Mouse (Mus musculus): ENCODE data around the gene Chst5. TPM values are rescaled to one million over a fixed set of nuclear protein-coding genes. Genes with fewer than 3 reads are reported as not detected.

The Chst5 gene
- polyA plus RNA-seq, 1 experiment = not detected

DNA sequence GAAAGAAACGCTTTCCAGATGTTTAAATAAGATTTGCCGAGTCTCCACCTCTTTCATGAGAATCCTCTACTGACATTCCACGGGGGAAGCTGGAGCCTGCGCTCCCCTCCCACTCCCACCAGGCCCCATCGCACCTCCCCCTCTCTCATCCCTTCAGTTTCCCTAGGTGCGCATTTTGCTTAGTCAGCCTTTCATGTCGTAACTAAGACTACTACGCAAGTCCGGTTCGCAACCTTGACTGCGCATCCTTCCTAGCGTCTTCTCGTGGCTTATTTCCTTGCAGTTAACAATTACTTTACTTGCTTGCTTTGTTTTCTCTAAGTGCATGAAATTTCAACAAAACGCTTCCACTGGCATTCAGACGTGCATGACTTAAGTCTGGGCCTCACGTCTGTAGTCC, 21.5 kb upstream of the Chst5 start:
- Histone ChIP-seq H3K4me1 (peaks cover 73% of the 10 kb centered on the region), H3K9me3 (no peaks in the 10 kb centered on the region), H3K36me3 (replicated peaks; ENCODE audit: low read length) (no peaks in the 10 kb centered on the region), H3K4me3 (replicated peaks) (no peak overlapping the region), H3K27me3 (replicated peaks) (no peaks in the 10 kb centered on the region)
- TF ChIP-seq FLI1 (IDR thresholded peaks at IDR 0.05; ENCODE audit: low read length) (no peak), GATA1 (IDR thresholded peaks at IDR 0.05; ENCODE audit: borderline replicate concordance, low read length) (no peak)

DNA sequence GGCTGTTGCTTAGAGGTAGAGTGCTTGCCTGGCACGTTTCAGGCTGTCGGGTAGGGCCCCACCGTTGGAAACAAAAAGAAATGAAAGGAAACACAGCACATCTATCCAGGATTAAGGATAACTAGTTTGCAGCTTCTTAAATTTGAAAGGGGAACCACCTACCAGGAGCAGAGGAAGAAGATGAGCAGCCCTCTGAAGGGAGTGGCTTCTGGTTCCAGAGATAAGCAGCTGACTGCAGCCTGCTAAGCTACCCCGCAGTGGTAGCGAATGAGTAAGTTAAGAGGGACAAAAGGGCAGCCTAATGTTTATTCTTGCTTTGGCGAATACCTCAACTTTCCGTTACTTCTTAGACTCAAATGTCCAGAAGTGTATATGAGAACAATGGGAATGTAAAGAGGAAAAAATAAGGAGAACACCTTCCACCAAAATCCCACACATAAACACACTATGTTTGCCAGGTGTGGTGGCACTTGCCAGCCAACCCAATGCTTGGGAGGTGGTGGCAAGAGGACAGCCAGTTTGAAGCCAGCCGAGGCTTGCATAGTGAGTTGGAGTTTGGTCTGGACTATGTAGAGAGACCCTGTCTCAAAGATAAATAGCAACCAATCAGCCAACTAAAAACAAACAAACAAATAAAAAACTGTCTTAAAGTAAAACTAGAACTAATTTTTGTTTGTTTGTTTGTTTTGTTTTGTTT, 19.5 kb upstream of the Chst5 start:
- Histone ChIP-seq H3K4me3 (replicated peaks) (peak overlapping the region; percentile 82), H3K36me3 (replicated peaks; ENCODE audit: low read length) (no peaks in the 10 kb centered on the region), H3K27me3 (replicated peaks) (no peaks in the 10 kb centered on the region), H3K4me1 (peaks cover 72% of the 10 kb centered on the region), H3K9me3 (no peaks in the 10 kb centered on the region)
- no peak for TF ChIP-seq FLI1 (IDR thresholded peaks at IDR 0.05; ENCODE audit: low read length)

DNA sequence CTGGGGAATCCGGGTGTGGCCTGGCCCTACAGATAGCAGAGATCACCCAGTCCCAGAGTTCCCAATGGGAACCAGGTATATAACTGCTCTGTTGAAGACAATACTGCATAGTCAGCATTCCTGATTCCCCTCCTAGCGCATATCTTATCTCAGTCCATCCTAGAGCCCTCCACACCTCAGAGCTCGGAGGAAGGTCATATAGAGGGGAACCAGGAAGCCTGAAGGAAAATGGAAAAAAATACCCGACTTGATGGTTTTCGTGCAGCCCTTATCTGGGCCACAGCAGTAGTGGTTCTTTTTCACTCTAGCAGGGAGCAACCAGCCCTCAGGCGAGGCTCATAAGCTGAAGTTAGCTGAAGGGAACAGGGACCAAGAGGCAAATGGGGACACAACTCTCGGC, 14.7 kb upstream of the Chst5 start:
- no peak overlapping the region for H3K4me3 ChIP-seq (replicated peaks)
- peaks cover 66% of the 10 kb centered on the region for H3K4me1 ChIP-seq
- H3K27me3 ChIP-seq (replicated peaks) = no peaks in the 10 kb centered on the region
- no peaks in the 10 kb centered on the region for H3K9me3 ChIP-seq
- H3K36me3 ChIP-seq (replicated peaks; ENCODE audit: low read length) = no peaks in the 10 kb centered on the region
- TF ChIP-seq GATA1 (IDR thresholded peaks at IDR 0.05; ENCODE audit: borderline replicate concordance, low read length) = no peak
- TF ChIP-seq FLI1 (IDR thresholded peaks at IDR 0.05; ENCODE audit: low read length) = no peak

DNA sequence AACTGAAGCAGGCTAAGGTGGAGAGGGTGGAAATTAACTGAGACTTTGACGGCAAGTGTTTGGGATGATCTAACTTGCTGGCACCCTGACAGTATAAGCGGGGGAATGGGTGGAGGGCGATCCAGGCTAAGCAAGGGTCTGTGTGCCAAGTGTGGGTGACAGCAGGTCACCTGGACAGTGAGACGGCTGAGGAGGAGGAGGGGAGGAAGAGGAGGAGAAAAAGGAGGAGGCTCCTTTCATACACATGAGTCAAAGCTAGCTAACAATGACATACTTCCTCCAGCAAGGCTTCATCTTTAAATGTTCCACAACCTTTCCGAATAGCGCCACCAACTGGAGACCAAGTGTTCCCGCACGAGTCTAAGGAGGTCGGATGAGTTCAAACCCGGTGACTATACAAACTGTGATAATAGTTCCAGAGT, 13.1 kb upstream of the Chst5 start:
- no peak for TF ChIP-seq FLI1 (IDR thresholded peaks at IDR 0.05; ENCODE audit: low read length)
- no peak for TF ChIP-seq GATA1 (IDR thresholded peaks at IDR 0.05; ENCODE audit: borderline replicate concordance, low read length)
- H3K36me3 ChIP-seq (replicated peaks; ENCODE audit: low read length) = peaks cover 3% of the 10 kb centered on the region
- H3K4me1 ChIP-seq = peaks cover 52% of the 10 kb centered on the region
- peaks cover 4% of the 10 kb centered on the region; the same call in 1 of the 2 replicates for H3K9me3 ChIP-seq
- peak overlapping the region; percentile 70 for H3K4me3 ChIP-seq (replicated peaks)
- no peaks in the 10 kb centered on the region for H3K27me3 ChIP-seq (replicated peaks)

- peaks cover 42% of the 10 kb centered on the region for H3K4me1 ChIP-seq
- H3K27me3 ChIP-seq (replicated peaks) = peaks cover 5% of the 10 kb centered on the region
- H3K4me3 ChIP-seq (replicated peaks) = no peak overlapping the region
- H3K36me3 ChIP-seq (replicated peaks; ENCODE audit: low read length) = peaks cover 6% of the 10 kb centered on the region
- TF ChIP-seq GATA1 (IDR thresholded peaks at IDR 0.05; ENCODE audit: borderline replicate concordance, low read length) (no peak), FLI1 (IDR thresholded peaks at IDR 0.05; ENCODE audit: low read length) (no peak)
- peaks cover 10% of the 10 kb centered on the region; the same call in 1 of the 2 replicates for H3K9me3 ChIP-seq
Observed at GRCm38 (mm10) chr8:111920971-111921370, 10.7 kb upstream of the Chst5 start.

GRCm38 (mm10) chr8:111919663-111920062, 9.4 kb upstream of the Chst5 start:
- Histone ChIP-seq H3K27me3 (replicated peaks) (peaks cover 14% of the 10 kb centered on the region), H3K4me3 (replicated peaks) (no peak overlapping the region), H3K36me3 (replicated peaks; ENCODE audit: low read length) (peaks cover 6% of the 10 kb centered on the region), H3K9me3 (peaks cover 10% of the 10 kb centered on the region; the same call in 1 of the 2 replicates), H3K4me1 (peaks cover 32% of the 10 kb centered on the region)
- no peak for TF ChIP-seq GATA1 (IDR thresholded peaks at IDR 0.05; ENCODE audit: borderline replicate concordance, low read length)
- no peak for TF ChIP-seq FLI1 (IDR thresholded peaks at IDR 0.05; ENCODE audit: low read length)

DNA sequence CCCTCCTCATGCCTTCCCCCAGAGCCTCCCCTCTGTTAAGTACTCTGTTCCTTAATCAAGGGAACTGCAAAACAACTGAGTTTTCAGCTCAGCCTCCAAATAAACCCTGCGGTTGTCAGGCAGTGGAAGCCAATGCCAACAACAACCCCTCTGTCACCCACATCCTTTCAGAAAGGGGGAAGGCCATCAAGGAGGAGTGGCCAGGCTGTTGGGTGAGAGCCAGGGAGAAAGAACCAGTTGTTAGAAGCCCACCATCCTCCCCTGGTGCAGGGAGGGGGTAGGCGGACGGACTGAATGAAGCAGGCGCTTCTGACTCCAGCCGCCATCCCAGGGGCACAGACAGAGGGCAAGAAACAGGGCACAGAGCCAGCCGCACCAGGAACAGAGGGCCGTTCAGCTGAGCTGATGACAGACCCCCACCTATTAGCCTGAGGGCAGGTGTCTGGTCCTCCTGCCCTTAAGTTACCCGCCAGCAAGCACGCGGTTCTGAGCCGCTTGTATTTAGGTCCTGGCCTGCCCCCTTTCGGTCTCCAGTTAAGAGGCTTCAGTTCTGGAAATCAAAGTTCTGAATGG, 2.7 kb upstream of the Chst5 start:
- H3K36me3 ChIP-seq (replicated peaks; ENCODE audit: low read length) = no peaks in the 10 kb centered on the region
- H3K4me3 ChIP-seq (replicated peaks) = no peak overlapping the region
- H3K27me3 ChIP-seq (replicated peaks) = peaks cover 63% of the 10 kb centered on the region
- H3K9me3 ChIP-seq = peaks cover 3% of the 10 kb centered on the region; the same call in 1 of the 2 replicates
- no peak for TF ChIP-seq FLI1 (IDR thresholded peaks at IDR 0.05; ENCODE audit: low read length)
- TF ChIP-seq GATA1 (IDR thresholded peaks at IDR 0.05; ENCODE audit: borderline replicate concordance, low read length) = no peak
- H3K4me1 ChIP-seq = peaks cover 30% of the 10 kb centered on the region

DNA sequence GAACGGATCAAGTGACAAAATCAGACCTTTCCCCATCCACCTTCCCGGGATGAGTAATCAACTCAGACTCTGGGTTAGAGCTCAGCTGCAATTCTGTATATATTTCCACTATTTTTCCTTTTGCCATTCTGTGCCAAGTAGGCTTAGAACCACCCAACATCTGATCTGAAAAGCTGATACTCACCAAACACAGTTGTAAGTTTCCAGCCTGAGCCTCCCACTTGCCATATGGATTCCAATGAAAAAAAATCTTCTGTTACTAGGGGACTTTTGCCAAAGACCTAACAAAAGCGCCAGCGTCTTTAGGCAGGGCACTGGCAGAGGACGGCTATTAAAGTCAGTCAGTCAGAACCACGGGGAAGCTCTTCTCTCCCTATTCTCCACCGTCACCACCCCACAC, 1.3 kb upstream of the Chst5 start:
- TF ChIP-seq GATA1 (IDR thresholded peaks at IDR 0.05; ENCODE audit: borderline replicate concordance, low read length) = no peak
- no peak for TF ChIP-seq FLI1 (IDR thresholded peaks at IDR 0.05; ENCODE audit: low read length)
- H3K27me3 ChIP-seq (replicated peaks) = peaks cover 66% of the 10 kb centered on the region
- no peaks in the 10 kb centered on the region for H3K36me3 ChIP-seq (replicated peaks; ENCODE audit: low read length)
- no peak overlapping the region for H3K4me3 ChIP-seq (replicated peaks)
- H3K9me3 ChIP-seq = no peaks in the 10 kb centered on the region
- H3K4me1 ChIP-seq = peaks cover 30% of the 10 kb centered on the region

- H3K4me3 ChIP-seq (replicated peaks) = no peak overlapping the region
- no peaks in the 10 kb centered on the region for H3K9me3 ChIP-seq
- H3K4me1 ChIP-seq = peaks cover 13% of the 10 kb centered on the region
- no peaks in the 10 kb centered on the region for H3K36me3 ChIP-seq (replicated peaks; ENCODE audit: low read length)
- H3K27me3 ChIP-seq (replicated peaks) = peaks cover 64% of the 10 kb centered on the region
- no peak for TF ChIP-seq FLI1 (IDR thresholded peaks at IDR 0.05; ENCODE audit: low read length)
- TF ChIP-seq GATA1 (IDR thresholded peaks at IDR 0.05; ENCODE audit: borderline replicate concordance, low read length) = no peak
Observed at GRCm38 (mm10) chr8:111905500-111906121, 4.6 kb downstream of the Chst5 start.

DNA sequence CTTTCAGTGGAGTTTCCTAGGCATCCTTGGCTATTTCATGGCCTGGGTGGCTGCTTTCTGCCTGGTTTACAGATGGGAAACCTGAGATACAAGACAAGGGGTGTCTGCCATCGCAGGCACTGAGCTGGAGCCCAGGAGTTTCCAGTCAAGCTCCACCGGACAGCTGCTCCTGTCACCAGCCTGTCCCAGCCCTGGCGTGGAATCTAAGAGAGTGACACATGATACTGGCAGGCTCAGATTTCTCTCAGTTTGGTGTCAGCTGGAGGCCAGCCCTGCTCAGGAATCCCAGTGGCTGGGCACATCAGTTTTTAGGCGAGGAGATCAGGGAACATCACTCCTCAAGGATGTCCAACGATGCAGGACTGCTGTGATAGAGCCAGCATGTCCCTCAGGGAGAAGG, 8.2 kb downstream of the Chst5 start:
- Histone ChIP-seq H3K4me3 (replicated peaks) (no peak overlapping the region), H3K36me3 (replicated peaks; ENCODE audit: low read length) (no peaks in the 10 kb centered on the region), H3K9me3 (no peaks in the 10 kb centered on the region), H3K4me1 (no peaks in the 10 kb centered on the region), H3K27me3 (replicated peaks) (peaks cover 44% of the 10 kb centered on the region)
- TF ChIP-seq GATA1 (IDR thresholded peaks at IDR 0.05; ENCODE audit: borderline replicate concordance, low read length) = no peak
- TF ChIP-seq FLI1 (IDR thresholded peaks at IDR 0.05; ENCODE audit: low read length) = no peak

All from megakaryocyte, embryonic 14.5 days (primary cell).